Mouse (Mus musculus) WW6 (cell line): Measurements from ENCODE around the gene H3f3a.

Source experiments
- DNase-seq: peaks from one replicate; pipeline ENCODE4 v3.0.0-alpha.2; 2013; ENCODE audit warnings: low read depth, low spot score

The H3f3a gene

DNA sequence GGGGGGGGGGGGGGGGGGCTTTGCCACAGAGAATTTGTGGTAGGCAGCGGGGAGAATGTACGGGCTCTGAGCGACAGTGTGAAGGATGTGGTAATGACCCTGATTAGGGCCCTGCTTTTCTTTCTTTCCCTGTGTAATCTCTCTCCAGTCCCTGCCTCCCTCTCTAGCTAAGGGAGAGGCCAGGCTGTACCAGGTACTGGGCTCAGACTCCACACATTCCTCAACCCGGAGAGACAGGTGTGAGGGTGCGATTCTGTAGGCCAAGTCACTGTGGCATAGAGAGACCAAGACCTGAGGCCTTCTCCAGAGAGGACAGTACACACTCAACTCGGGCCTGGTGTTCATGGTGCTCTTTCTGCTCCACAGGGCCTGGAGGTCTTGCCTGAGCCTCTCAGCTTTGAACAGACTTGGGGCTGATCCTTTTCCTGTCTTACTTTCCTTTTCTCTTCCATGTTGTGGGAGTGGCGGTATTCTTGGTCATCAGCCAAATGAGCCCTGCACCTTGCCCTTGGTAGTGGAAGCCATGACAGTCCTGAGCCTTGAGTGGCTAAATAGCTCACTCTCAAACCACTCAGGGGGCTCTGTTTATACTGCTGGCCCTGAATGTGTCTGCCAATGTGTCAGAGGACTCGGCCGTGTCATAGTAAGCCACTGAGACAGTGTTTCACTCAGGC lies 30.7 kb downstream of the H3f3a start:
- no peak for DNase-seq

DNA sequence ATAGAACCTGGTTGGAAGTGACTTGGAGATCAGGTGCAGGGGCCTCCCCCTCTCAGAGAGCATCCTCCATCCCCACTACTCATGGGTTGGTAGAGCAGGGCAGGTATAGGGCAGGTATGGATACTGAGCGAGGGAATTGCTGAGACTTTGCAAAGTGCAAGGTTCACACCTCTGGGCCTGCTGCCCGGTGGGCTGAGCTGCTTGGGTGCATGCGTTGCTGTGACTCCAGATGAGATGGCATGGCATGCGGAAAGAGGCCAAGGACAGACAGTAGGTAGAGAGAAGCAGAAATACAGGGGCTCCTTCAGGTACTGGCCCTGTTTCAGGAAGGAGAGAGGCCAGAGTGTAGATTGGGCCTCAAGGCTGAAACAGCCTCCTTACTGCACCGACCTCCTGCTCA lies 32.5 kb downstream of the H3f3a start:
- DNase-seq = no peak

- DNase-seq = no peak
These were observed 33.5 kb downstream of the H3f3a start for GRCm38 (mm10) chr1:180780291-180780690.

DNA sequence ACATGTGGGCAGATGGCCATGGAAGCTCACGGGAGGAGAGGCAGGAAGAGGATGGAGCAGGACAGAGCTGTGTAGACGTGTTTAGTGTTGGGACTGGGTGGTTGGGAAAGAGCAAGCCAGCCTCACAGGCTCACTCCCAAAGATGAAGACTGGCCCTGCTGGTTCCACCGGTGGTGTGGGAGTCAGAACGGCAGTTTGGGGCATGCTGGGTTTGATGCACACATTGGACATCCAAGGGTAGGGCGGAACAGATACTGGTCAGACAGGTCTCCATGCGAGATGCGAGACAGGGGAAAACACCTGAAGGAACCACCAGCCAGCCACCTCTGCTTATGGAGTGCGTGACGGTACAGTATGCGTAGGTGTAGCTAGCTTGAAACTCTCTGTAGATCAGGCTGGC lies 34.8 kb downstream of the H3f3a start:
- DNase-seq = no peak

DNA sequence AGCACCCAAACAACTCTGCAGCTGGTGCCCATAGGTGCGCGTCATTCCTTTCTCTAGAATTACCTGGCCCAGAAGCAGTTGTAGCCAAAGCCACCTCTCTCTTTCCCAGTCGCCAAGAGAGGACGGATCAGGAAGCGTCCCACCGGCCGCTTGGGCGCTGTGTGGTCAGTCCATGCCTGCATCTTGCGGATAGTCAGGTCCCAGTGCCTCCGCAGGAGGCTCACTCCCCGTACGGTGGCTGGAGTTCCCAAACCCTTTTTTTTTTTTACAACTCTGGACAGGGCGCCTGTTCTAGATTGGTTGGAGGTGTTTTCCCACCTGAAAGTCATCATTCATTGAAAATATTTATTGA lies 35.4 kb downstream of the H3f3a start:
- DNase-seq = no peak

DNA sequence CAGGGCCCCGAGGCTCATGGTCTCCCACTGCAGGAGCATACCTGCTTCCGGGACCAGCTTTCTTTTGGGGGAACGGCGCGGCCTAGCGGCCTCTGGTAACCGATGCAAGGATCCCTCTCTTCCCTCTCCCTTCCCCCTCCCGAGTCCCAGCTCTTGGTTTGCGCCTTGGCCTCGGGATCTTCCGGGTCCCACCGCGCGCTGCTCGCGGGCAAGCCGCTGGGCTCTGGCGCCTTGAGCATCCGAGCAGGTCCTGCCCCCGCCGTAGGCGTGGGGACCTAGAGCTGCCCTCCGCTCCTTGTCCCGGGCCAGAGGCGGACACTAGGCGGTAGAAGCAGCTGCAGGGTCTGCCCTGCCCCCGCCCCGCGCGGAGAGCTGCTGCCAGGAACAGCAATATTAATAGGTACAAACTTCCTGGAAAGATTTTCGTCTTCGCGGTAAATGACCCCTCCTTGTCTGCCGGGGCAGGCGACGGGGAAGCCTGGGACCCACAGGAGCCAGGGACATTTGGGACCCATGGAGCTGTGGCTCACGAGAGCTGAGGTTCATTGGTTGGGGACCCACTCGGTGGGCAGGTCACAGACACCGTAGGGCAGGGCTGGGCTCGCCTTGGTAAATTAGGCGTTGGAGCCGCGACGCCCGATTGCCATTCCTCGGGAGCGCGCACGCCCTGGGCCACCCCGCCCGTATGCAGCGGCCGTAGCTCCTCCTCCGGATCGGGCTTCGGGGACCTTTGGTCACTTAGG lies 35.9 kb downstream of the H3f3a start:
- peak; percentile 82 for DNase-seq

GRCm38 (mm10) chr1:180777289-180777659 lies 36.5 kb downstream of the H3f3a start:
- no peak for DNase-seq

DNA sequence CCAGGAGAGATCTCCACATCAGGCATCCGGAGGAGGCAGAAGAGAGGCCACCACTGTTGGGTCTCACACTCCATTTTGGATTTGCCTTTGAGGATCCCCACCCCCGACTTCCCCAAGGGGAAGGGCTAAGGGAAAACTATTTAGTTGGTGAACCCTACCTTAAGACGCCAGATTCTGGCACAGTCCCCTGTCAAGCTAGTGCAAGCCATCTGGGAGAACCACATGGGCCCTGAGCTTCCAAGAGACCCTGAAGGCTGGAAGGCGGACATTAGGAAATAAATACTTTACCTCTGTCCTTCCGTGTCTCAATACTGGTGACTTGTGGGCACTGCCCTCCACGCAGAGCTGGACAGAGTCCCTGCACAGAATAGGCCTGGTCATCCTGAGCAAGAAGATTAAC lies 37.2 kb downstream of the H3f3a start:
- no peak for DNase-seq

GRCm38 (mm10) chr1:180775849-180776493 lies 37.8 kb downstream of the H3f3a start:
- no peak for DNase-seq

GRCm38 (mm10) chr1:180775317-180775716 lies 38.4 kb downstream of the H3f3a start:
- DNase-seq = no peak

DNA sequence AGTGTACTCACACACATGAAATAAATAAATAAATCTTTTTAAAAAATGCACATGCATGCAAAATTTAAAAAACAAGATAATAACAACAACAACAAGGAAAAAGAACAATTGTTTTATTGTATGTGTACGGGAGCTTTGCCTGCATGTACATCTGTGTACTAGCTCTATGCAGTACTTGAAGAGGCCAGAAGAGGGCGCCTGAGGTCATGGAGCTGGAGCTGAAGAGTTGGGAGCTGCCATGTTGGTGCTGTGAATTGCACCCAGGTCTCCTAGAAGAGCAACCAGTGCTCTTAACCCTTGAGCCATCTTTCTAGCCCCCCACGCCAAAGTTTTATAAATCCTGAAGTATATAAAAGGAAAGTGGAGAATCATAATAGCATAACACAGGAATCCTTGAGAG lies 39.1 kb downstream of the H3f3a start:
- DNase-seq = peak; percentile 55

DNA sequence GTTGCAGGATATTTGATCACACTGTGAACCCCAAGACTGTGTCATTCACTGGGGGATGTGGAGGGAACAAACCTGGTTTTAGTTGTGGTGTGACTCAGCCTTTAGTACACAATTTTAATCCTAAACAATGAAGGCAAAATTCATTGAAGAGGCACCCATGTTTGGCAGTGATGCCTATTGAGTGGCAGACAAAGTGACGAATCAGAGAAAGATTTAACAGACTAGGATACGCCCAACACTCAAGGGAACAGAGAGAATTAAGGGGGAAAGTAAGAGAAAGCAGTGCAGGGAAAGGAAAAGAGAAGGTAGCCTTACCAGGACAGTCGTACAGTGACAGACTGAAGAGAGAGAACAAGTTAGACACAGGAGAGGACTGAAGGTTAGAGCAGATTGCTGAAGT lies 41.5 kb downstream of the H3f3a start:
- DNase-seq = no peak

DNA sequence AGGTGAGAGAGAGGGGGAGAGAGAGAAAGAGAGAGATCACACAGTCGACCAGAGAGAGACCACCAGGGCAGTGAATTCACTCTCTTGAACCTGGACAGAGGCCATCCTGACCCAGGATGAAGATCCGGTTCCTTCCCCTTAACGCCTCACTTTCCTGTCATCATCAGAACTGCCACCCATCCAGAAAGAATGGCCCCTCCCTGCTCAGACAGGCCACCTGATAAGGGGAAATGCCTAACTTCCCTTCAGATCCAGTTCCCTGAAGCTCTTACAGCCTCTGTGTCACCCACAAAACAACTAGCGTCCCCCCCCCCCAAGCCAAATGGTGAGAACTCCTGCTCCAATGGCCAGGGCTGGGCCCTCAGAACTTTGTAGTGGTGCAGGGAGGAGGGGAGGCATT lies 42.0 kb downstream of the H3f3a start:
- no peak for DNase-seq

- DNase-seq = no peak
These were observed 42.4 kb downstream of the H3f3a start for GRCm38 (mm10) chr1:180771306-180771705.

- no peak for DNase-seq
These were observed 45.2 kb downstream of the H3f3a start for GRCm38 (mm10) chr1:180768334-180769168.

GRCm38 (mm10) chr1:180767541-180768333 lies 46.0 kb downstream of the H3f3a start:
- DNase-seq = no peak

GRCm38 (mm10) chr1:180766557-180766956 lies 47.2 kb downstream of the H3f3a start:
- DNase-seq = no peak

DNA sequence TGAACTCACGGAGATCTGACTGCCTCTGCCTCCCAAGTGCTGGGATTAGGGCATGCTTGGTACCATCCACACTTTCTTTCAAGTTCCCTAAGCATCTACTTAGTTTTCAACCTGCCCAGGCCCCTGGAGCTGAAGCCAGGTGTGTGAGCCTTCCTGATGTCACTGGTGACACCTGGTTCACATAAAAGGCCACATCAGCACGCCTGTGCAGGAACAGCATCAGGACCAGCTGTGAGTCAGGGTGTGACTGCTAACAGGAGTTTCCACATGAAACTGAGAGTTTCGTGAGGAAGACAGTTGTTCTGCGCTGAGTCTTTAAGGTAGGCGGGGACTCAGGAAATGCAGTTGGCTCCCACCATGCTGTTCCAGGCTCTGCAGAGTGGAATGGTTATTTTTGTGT lies 48.4 kb downstream of the H3f3a start:
- no peak for DNase-seq

DNA sequence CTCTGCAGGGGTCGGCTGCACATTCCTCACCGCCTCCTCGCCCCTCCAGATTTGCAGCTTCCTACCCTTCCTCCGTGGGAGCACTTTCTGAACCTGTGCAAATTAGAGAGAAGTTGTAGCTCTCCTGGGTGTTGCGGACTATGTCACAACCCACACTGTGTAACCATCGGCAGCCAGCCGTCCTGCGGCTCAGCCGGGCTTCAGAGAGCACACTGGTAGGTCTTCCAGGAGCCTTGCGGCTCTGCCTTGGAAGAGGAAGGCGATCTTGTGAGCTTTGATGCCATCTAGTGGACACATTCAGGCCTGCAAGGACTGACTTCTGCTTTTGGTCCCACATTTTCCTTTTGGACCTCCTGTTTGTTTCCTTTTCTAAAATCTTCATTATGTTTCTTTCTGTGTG lies 49.9 kb downstream of the H3f3a start:
- DNase-seq = no peak

- no peak for DNase-seq
These were observed 50.4 kb downstream of the H3f3a start for GRCm38 (mm10) chr1:180763307-180763706.

DNA sequence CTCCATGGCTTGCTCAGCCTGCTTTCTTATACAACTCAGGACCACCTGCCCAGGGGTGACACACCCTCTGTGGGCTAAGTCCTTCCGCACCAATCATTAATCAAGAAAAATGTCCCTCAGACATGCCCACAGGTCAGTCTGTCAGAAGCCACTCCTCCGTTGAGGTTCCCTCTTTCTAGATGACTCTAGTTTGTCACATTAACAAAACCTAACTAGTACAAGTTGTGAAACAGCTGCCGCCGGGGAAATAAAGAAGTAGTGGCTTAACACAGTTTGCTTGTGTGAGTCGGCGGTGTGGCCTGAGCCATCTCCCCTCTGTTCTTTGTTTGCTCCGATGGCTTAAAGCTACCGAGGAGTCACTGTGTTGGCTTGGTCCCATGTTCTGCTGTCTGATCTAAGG lies 51.1 kb downstream of the H3f3a start:
- DNase-seq = no peak
